Mouse (Mus musculus): ENCODE data around the gene Borcs5.
"Not testable (repeated sequence)": the region's sequence is repeated elsewhere in the genome, so short reads cannot be mapped to it uniquely, and the experiment has no call there.

Borcs5 gene

GRCm38 (mm10) chr6:134673712-134674111, 34.4 kb downstream of the Borcs5 start:
- DNase-seq (ENCODE audit: low spot score in 2 of 2): not testable (repeated sequence)

GRCm38 (mm10) chr6:134677504-134677903, 38.2 kb downstream of the Borcs5 start:
- no peak for DNase-seq (ENCODE audit: low spot score in 2 of 2)

- DNase-seq (ENCODE audit: low spot score in 2 of 2): no peak
Measured at GRCm38 (mm10) chr6:134678037-134678436, 38.7 kb downstream of the Borcs5 start.

- DNase-seq (ENCODE audit: low spot score in 2 of 2): not testable (repeated sequence)
Measured at GRCm38 (mm10) chr6:134679330-134679729, 40.0 kb downstream of the Borcs5 start.

GRCm38 (mm10) chr6:134684354-134684915, 45.1 kb downstream of the Borcs5 start:
- no peak for DNase-seq (ENCODE audit: low spot score in 2 of 2)

GRCm38 (mm10) chr6:134685040-134685439, 45.7 kb downstream of the Borcs5 start:
- no peak for DNase-seq (ENCODE audit: low spot score in 2 of 2)

- DNase-seq (ENCODE audit: low spot score in 2 of 2): no peak
Measured at GRCm38 (mm10) chr6:134685515-134685914, 46.2 kb downstream of the Borcs5 start.

GRCm38 (mm10) chr6:134694498-134694897, 55.2 kb downstream of the Borcs5 start:
- DNase-seq (ENCODE audit: low spot score in 2 of 2): no peak

- DNase-seq (ENCODE audit: low spot score in 2 of 2): no peak
Measured at GRCm38 (mm10) chr6:134694988-134695387, 55.7 kb downstream of the Borcs5 start.

GRCm38 (mm10) chr6:134695625-134696024, 56.3 kb downstream of the Borcs5 start:
- no peak for DNase-seq (ENCODE audit: low spot score in 2 of 2)

GRCm38 (mm10) chr6:134696146-134696545, 56.8 kb downstream of the Borcs5 start:
- DNase-seq (ENCODE audit: low spot score in 2 of 2): no peak

- DNase-seq (ENCODE audit: low spot score in 2 of 2): no peak
Measured at GRCm38 (mm10) chr6:134696554-134696953, 57.2 kb downstream of the Borcs5 start.

GRCm38 (mm10) chr6:134698243-134698642, 58.9 kb downstream of the Borcs5 start:
- DNase-seq (ENCODE audit: low spot score in 2 of 2): no peak

- DNase-seq (ENCODE audit: low spot score in 2 of 2): no peak
Measured at GRCm38 (mm10) chr6:134700451-134701210, 61.3 kb downstream of the Borcs5 start.

GRCm38 (mm10) chr6:134701211-134701602, 61.9 kb downstream of the Borcs5 start:
- DNase-seq (ENCODE audit: low spot score in 2 of 2): no peak

GRCm38 (mm10) chr6:134702184-134702583, 62.9 kb downstream of the Borcs5 start:
- DNase-seq (ENCODE audit: low spot score in 2 of 2): no peak

GRCm38 (mm10) chr6:134703053-134703690, 63.9 kb downstream of the Borcs5 start:
- DNase-seq (ENCODE audit: low spot score in 2 of 2): no peak

- no peak for DNase-seq (ENCODE audit: low spot score in 2 of 2)
Measured at GRCm38 (mm10) chr6:134706467-134706866, 67.2 kb downstream of the Borcs5 start.

GRCm38 (mm10) chr6:134710020-134710419, 70.7 kb downstream of the Borcs5 start:
- DNase-seq (ENCODE audit: low spot score in 2 of 2): no peak

- DNase-seq (ENCODE audit: low spot score in 2 of 2): no peak
Measured at GRCm38 (mm10) chr6:134713321-134713720, 74.0 kb downstream of the Borcs5 start.

GRCm38 (mm10) chr6:134713897-134714296, 74.6 kb downstream of the Borcs5 start:
- DNase-seq (ENCODE audit: low spot score in 2 of 2): no peak

GRCm38 (mm10) chr6:134716168-134716587, 76.9 kb downstream of the Borcs5 start:
- no peak for DNase-seq (ENCODE audit: low spot score in 2 of 2)
